Mouse (Mus musculus): ENCODE measurements around the gene Cdh4.

Gene Cdh4

GRCm38 (mm10) chr2:179442191-179442540, at the start of gene Cdh4:
Gene Cdh4, plus strand, starts transcription at chr2:179442431.
- DNase-seq (ENCODE audit: low spot score in 2 of 2) = peak in 1 of 2 experiments; percentile 15

- DNase-seq (ENCODE audit: low spot score in 2 of 2) = no peak
Observed at GRCm38 (mm10) chr2:179395442-179395841, 46.8 kb upstream of the Cdh4 start.

- no peak for DNase-seq (ENCODE audit: low spot score in 2 of 2)
Observed at GRCm38 (mm10) chr2:179399645-179400249, 42.5 kb upstream of the Cdh4 start.

- no peak for DNase-seq (ENCODE audit: low spot score in 2 of 2)
Observed at GRCm38 (mm10) chr2:179410866-179411561, 31.2 kb upstream of the Cdh4 start.

- DNase-seq (ENCODE audit: low spot score in 2 of 2) = no peak
Observed at GRCm38 (mm10) chr2:179412966-179413365, 29.3 kb upstream of the Cdh4 start.

- DNase-seq (ENCODE audit: low spot score in 2 of 2) = no peak
Observed at GRCm38 (mm10) chr2:179414253-179414652, 28.0 kb upstream of the Cdh4 start.

- DNase-seq (ENCODE audit: low spot score in 2 of 2) = no peak
Observed at GRCm38 (mm10) chr2:179414704-179415103, 27.5 kb upstream of the Cdh4 start.

GRCm38 (mm10) chr2:179415892-179416403, 26.3 kb upstream of the Cdh4 start:
- DNase-seq (ENCODE audit: low spot score in 2 of 2) = no peak

GRCm38 (mm10) chr2:179416587-179417227, 25.5 kb upstream of the Cdh4 start:
- DNase-seq (ENCODE audit: low spot score in 2 of 2) = no peak

GRCm38 (mm10) chr2:179425602-179426001, 16.6 kb upstream of the Cdh4 start:
- DNase-seq (ENCODE audit: low spot score in 2 of 2) = no peak

GRCm38 (mm10) chr2:179428889-179429288, 13.3 kb upstream of the Cdh4 start:
- DNase-seq (ENCODE audit: low spot score in 2 of 2) = no peak

- no peak for DNase-seq (ENCODE audit: low spot score in 2 of 2)
Observed at GRCm38 (mm10) chr2:179440161-179440560, 2.1 kb upstream of the Cdh4 start.

GRCm38 (mm10) chr2:179441086-179441485, 1.1 kb upstream of the Cdh4 start:
- DNase-seq (ENCODE audit: low spot score in 2 of 2) = no peak

GRCm38 (mm10) chr2:179441717-179442116, 514 bp upstream of the Cdh4 start:
- DNase-seq (ENCODE audit: low spot score in 2 of 2) = no peak

- peak in 1 of 2 experiments; percentile 13 for DNase-seq (ENCODE audit: low spot score in 2 of 2)
Observed at GRCm38 (mm10) chr2:179442541-179443225, 452 bp downstream of the Cdh4 start.

GRCm38 (mm10) chr2:179443226-179443815, 1.1 kb downstream of the Cdh4 start:
- peak in 1 of 2 experiments; percentile 16 for DNase-seq (ENCODE audit: low spot score in 2 of 2)

GRCm38 (mm10) chr2:179443959-179444358, 1.7 kb downstream of the Cdh4 start:
- DNase-seq (ENCODE audit: low spot score in 2 of 2) = no peak

GRCm38 (mm10) chr2:179448256-179448655, 6.0 kb downstream of the Cdh4 start:
- DNase-seq (ENCODE audit: low spot score in 2 of 2) = no peak

GRCm38 (mm10) chr2:179449018-179449417, 6.8 kb downstream of the Cdh4 start:
- no peak for DNase-seq (ENCODE audit: low spot score in 2 of 2)

GRCm38 (mm10) chr2:179459196-179459595, 17.0 kb downstream of the Cdh4 start:
- DNase-seq (ENCODE audit: low spot score in 2 of 2) = no peak

- no peak for DNase-seq (ENCODE audit: low spot score in 2 of 2)
Observed at GRCm38 (mm10) chr2:179459606-179460005, 17.4 kb downstream of the Cdh4 start.

- DNase-seq (ENCODE audit: low spot score in 2 of 2) = no peak
Observed at GRCm38 (mm10) chr2:179463514-179463913, 21.3 kb downstream of the Cdh4 start.

Data from spleen, postnatal 10 days (tissue).